Mouse (Mus musculus): ENCODE measurements at regions not wholly inside any gene's neighbourhood (a gene's known extent, or its start where the extent isn't known, plus 50 kb on each side); places are given as distances from the start of the nearest gene placed in this dataset.
A peak's percentile ranks its signal among the peaks of the same experiment; 100 is the strongest.
"Not testable (repeated sequence)": the region's sequence is repeated elsewhere in the genome, so short reads cannot be mapped to it uniquely, and the experiment has no call there.

DNA sequence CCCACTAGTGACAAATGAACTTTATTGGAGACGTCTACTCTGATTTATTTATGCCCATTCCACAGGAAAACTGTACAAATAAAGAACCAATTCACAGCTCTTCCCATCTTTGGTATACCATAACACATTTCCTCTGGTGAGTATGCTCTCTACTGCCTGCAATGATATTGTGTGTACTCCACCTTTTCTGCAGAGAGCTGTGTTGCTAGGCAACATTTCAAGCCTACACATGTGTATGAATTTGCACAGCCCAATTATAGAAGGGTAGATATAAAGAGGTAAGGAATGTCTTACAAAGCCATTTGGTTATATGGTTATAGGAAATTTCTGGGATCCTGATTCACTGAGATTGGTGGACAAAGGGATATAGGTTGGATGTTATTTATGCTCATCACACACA is 227.4 kb downstream of the 4931408C20Rik start:
- DNase-seq (ENCODE audit: extremely low spot score in 1 of 2, low spot score in 1 of 2) = no peak

DNA sequence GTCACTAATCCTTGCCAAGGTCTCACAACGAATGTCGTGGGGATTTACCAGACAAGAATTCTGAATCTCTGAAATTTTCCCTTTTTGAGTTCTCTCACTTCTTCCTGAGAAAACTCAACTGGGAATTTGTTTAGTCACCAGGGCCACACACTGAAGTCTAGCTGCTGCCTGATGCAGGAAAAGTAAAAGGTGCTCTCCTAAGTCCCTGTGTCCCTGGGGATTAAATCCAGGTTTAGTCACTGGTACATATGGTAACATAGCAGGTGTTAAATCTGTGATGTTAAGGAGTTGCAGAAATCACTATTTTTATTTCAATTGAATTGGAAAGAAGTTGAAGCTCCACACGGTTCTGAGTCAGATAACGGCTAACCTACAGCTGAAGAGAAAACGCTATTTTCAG is 260.9 kb downstream of the 4931408C20Rik start:
- peak in 1 of 2 experiments; percentile 20 for DNase-seq (ENCODE audit: extremely low spot score in 1 of 2, low spot score in 1 of 2)

DNA sequence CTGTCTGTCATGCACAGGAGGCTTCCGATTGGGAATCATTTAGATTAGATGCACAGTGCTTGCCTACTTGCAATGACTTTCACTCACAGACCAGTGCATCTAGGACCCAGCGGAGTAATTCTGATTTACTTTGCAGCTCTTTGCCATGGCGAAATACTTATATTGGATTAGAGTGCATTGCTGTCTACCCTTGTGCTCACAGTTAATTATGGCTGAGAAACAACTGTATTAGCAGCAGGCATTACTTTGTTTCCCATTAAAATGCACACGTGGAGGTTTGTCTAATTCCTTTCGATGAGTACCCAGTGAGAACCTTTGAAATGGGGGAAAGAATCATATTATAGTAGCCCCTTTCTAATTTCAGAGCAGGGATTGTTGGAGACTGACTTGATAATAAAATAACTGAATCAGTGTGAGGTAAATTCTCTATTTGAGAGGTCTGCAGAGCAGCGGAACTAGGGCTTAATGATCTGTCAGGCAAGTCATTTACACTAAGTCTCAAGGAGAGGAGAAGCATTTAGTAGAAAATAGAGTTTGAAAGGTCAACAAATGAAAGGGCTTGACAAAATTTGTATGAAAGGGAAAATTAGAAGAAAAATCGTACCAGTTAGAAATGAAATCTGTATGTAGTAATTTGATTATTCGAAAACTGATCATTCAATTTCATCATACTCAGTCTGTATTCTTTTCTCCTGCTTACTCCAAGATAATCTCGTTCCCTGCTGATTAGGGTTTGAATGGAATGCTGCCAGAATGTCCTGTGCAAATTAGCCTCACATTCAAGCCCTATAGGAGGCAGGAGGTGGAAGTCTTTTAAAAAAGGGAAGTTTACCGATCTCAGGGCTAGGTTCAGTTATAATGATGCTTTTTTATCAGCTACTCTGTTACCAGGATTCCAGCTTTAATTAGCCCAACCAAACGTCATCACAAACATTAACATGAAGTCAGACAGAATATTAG is 299.0 kb downstream of the 4931408C20Rik start:
- DNase-seq (ENCODE audit: extremely low spot score in 1 of 2, low spot score in 1 of 2) = no peak

DNA sequence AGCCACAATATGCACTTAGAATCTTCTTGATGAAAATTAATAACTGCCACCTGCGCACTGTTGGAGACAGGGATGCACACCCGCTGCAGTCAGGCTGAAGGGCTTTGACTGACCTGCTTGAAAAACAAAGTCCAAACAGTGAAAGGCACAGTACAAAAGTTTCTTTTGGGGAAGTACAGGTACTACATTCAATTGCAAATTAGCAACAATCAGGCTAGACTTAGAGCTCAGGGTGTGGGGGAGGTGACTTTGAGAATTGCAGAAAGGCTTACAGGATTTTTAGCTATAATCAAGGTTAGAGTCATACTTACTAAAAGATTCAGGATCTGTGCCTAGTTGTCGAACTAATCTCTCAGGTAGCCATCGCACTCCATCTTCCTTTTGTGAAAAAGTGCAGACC is 346.7 kb downstream of the 4931408C20Rik start:
- no peak for DNase-seq (ENCODE audit: extremely low spot score in 1 of 2, low spot score in 1 of 2)

DNA sequence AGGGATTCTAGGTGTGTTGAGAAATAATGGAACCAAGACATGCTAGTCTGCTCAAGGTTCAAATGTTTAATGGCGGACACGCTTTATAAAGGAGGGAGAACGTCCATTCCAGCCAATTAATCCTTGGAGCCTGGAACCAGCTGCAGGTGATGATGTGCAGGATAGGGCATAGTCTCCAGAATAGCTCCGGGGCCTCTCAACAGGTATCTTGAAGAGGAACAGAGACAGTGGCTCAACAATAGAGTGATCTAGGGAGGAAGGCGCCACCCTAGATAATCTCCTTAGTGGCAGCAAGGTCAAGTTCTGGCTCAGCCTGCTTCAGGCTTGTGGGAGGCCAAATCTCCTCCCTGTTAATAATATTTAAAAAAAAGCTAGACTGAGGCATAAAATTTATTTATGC is 347.4 kb downstream of the 4931408C20Rik start:
- not testable (repeated sequence) for DNase-seq (ENCODE audit: extremely low spot score in 1 of 2, low spot score in 1 of 2)

DNA sequence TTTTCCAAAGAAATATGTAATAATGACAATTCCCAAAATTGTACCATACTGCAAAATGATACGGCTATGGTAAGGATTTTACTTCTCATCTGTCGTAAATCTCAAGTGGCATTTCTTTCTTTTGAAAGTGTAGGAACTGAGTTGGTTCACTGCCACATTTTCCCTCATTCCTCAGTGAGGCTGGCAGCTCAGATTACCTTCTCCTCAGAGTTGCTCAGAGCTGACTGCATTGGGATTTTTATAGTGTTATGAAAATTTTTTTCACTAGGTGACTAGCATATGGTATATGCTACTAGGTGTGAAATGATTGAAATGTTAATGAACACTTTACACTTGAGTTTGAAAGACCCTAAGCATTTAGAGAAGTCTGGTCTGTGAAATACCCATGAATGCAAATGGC is 397.7 kb downstream of the 4931408C20Rik start:
- DNase-seq (ENCODE audit: extremely low spot score in 1 of 2, low spot score in 1 of 2) = peak in 1 of 2 experiments; percentile 39

DNA sequence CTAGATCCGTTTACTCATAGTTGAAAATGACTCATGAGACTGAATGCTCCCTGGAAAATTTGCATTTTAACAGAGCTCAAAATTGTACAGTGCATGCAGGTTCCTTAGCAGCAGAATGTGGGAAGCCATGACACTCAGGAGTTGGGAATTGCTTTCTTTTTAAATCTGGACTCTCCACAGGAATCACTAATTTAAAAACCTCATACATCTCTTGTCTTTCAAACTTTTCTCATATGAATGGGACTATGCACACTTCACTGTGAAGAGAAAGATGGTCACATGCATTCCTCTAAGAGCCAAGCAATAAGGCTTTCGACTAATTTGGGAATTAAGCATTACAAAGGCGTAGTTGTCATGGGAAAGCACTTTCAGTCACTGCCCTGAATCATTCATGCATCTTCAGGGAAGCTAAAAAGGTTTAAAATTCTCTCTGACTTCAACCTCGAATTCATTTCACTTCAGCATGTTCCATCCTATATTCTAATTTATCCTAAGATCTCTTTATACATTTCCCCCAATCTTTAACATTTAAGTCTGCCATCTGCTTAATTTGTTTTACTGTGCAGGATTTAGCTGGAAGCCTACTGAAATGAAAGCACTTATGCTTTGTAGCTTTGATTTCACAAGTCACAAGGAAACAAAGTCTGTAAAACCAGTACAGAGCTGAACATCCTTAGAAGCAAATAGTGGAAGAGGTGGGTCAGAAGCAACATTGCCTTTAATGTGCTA is 404.2 kb downstream of the 4931408C20Rik start:
- peak; percentile 43 to 72 for DNase-seq (ENCODE audit: extremely low spot score in 1 of 2, low spot score in 1 of 2)

DNA sequence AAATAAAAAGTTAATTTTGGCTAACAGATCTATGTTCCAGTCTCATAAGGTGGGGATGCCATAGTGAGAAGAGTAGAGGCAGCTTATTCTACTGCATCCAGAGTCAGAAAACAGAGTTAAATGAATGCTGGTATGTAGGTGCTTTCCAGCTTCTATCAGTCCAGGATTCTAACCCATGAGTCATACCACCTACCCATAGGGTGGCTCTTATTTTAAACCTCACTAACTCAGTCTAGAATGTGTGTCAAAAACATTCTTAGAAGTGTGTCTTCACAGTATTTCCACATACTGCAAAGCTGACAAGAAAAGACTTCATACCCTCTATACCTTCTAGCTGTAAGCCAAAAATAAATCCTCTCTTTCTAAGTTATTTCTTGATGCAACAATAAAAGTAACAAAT is 410.7 kb downstream of the 4931408C20Rik start:
- peak in 1 of 2 experiments; percentile 36 for DNase-seq (ENCODE audit: extremely low spot score in 1 of 2, low spot score in 1 of 2)

DNA sequence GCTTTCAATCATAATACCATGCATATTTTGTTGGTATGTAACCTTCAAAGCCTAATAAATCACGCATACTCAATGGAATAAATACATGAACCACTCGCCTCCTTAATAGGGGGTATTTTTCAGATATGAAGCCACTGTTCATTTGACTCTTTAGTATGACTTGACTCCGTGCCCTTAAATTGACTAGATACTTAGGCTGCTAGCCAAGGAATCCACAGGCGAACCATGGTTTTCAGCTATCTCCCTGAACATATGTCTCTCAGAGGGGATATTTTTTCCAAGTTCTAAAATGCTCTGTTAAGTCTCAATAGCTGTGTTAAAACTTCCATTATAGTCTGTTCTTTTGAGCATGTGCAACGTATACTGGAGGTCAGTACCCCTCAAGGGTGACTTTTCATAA is 413.8 kb upstream of the Adgrb3 start:
- no peak for DNase-seq (ENCODE audit: extremely low spot score in 1 of 2, low spot score in 1 of 2)

DNA sequence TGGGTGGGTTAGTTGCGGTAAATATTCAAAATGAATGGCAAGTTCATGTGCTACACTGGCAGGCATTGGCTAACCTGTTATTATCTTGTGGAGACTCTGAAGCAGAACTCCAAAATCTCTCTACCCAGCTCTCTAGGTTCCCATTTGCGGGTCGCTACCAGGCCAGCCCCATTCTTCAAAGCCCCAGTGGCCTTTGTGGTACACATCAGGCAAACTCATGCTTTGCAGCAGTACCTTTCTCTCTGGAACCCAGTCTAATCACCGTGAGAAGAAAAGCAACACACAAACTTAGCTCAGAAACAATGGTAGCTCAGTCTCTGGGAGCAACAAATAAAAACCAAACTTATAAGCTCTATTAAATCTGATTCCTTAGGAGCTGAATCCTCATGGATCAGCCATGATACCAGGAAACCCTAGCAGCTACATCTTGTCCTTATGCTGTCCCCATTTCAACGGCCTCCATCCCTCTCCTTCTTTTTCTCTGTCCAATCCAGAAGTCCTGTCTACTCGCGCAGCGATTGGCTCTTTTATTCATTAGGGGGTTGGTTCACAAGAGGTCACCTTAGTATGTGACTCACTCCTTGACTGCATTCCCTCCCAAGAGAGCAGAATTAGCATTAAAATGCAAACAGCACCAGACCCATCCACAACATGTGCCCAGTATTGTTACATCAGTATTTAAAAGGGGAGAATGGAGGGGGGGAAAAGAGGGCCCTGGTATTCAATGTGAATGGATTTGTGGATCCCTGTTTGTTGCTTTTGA is 400.0 kb upstream of the Adgrb3 start:
- no peak for DNase-seq (ENCODE audit: extremely low spot score in 1 of 2, low spot score in 1 of 2)

DNA sequence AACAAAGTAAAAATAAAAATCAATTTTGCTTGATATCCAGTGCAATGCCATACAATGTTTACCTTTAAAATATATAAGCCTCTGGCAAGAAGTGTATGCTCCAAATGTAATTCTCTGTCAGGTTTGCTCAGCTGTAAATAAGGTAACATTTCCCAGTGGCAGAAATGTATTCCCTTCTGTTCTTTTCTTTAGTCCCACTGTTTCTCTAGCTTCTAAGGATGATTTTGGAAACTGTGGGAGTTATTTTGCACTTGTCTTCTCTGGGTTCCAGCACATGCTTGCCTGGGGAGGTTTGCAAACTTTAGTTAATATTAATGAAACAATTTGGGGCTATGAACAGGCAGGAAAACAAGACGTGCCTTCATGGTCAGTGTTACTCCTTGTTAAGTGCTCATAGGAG is 374.9 kb upstream of the Adgrb3 start:
- DNase-seq (ENCODE audit: extremely low spot score in 1 of 2, low spot score in 1 of 2) = peak in 1 of 2 experiments; percentile 7

All from frontal cortex, adult 2 months (tissue).